Comparison of ENCODE assay signal across 27 mouse cellular contexts in the genomic region with DNA sequence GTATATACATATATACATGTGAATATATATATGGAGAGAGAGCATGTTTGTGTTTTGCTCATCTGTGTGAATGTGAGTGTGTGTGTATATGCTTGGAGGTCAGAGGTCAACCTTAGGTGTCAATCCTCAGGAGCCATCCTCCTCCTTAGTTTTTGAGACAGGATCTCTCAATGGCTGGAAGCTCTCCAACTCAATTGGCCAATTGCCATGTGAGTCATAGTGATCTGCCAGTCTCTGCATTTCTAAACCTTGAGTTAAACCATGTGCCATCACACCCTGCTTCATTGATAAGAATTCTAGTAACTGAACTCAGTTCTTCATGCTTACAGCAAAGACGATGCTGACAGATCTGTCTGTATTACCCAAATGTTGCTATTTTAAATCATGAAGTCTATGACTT. TPM values are rescaled to one million over a fixed set of nuclear protein-coding genes. Genes with fewer than 3 reads are reported as not detected.
DNase-seq lines count a peak whose midpoint lies in the region; ATAC-seq and TF ChIP-seq lines count a peak whose summit lies in the region.
"Had no signal": no experiment of that assay in that cellular context is flagged by ENCODE, and none has a peak within 500 bp of the region (broad histone marks: within the 10 kb centered on the region; RNA-seq: fewer than 3 reads in every experiment).

No protein-coding gene starts in this region.

- H3K27me3 ChIP-seq in cerebellum, adult 2 months (ENCODE audit: control insufficient read depth, insufficient read depth, low read length) = no peaks in the 10 kb centered on the region
- no peaks in the 10 kb centered on the region for H3K27me3 ChIP-seq in liver, embryonic 11.5 days (replicated peaks; ENCODE audit: control insufficient read depth, insufficient read depth, low read length)
- H3K27me3 ChIP-seq: liver, embryonic 13.5 days; midbrain, embryonic 12.5 days; neural tube, embryonic 12.5 days; Patski had no signal

- TF ChIP-seq POLR2A in cerebellum, adult 2 months (IDR thresholded peaks at IDR 0.05; ENCODE audit: borderline replicate concordance, insufficient read depth, low read length) = no peak

- H3K4me3 ChIP-seq in cerebellum, adult 2 months (replicated peaks; ENCODE audit: insufficient read depth, low read depth, low read length) = no peak overlapping the region
- H3K4me3 ChIP-seq in liver, embryonic 11.5 days (ENCODE audit: low read depth, low read length) = no peak overlapping the region
- H3K4me3 ChIP-seq: erythroblast, embryonic 14.5 days; heart, adult 2 months; layer of hippocampus, adult 2 months; liver, embryonic 13.5 days; midbrain, embryonic 12.5 days; neural tube, embryonic 12.5 days had no signal

- ATAC-seq in liver, embryonic 11.5 days (replicated peaks; ENCODE audit: low FRiP score) = no peak
- ATAC-seq: forebrain, embryonic 16.5 days; Patski had no signal

- intact Hi-C loops in left cerebral cortex, postnatal 14 days (cut with DNase I) = no loop called here

- WGBS in cerebellum, adult 2 months = 88% methylated on average over 1 of the region's 1 CpGs
- 79% methylated on average over 1 of the region's 1 CpGs for WGBS in liver, embryonic 11.5 days

- no peak overlapping the region for H3K4me2 ChIP-seq in liver, embryonic 11.5 days
- H3K4me2 ChIP-seq: liver, embryonic 13.5 days; midbrain, embryonic 12.5 days; neural tube, embryonic 12.5 days had no signal

- no peak overlapping the region for H3K9ac ChIP-seq in liver, embryonic 11.5 days (ENCODE audit: low read depth, low read length)
- H3K9ac ChIP-seq: liver, embryonic 13.5 days; midbrain, embryonic 12.5 days; neural tube, embryonic 12.5 days had no signal

- H3K4me1 ChIP-seq in cerebellum, adult 2 months (ENCODE audit: control insufficient read depth, insufficient read depth, low read length) = no peaks in the 10 kb centered on the region
- H3K4me1 ChIP-seq in liver, embryonic 11.5 days (replicated peaks; ENCODE audit: control insufficient read depth, insufficient read depth, low read length) = no peaks in the 10 kb centered on the region
- H3K4me1 ChIP-seq: liver, embryonic 13.5 days; midbrain, embryonic 12.5 days; neural tube, embryonic 12.5 days had no signal

- no peaks in the 10 kb centered on the region for H3K9me3 ChIP-seq in liver, embryonic 11.5 days (ENCODE audit: control insufficient read depth, low read length)
- H3K9me3 ChIP-seq: liver, embryonic 13.5 days; midbrain, embryonic 12.5 days; neural tube, embryonic 12.5 days had no signal

- H3K27ac ChIP-seq in cerebellum, adult 2 months (ENCODE audit: insufficient read depth, low read length) = no peak overlapping the region
- no peak overlapping the region for H3K27ac ChIP-seq in liver, embryonic 11.5 days (ENCODE audit: low read depth, low read length)
- H3K27ac ChIP-seq: heart, adult 2 months; layer of hippocampus, adult 2 months; liver, embryonic 13.5 days; midbrain, embryonic 12.5 days; neural tube, embryonic 12.5 days had no signal

- TF ChIP-seq CTCF in cerebellum, adult 2 months (IDR thresholded peaks at IDR 0.05; ENCODE audit: borderline replicate concordance, insufficient read depth, low read depth, low read length) = no peak

- no peaks in the 10 kb centered on the region for H3K36me3 ChIP-seq in liver, embryonic 11.5 days (ENCODE audit: control insufficient read depth, insufficient read depth, low read length)
- H3K36me3 ChIP-seq: liver, embryonic 13.5 days; midbrain, embryonic 12.5 days; neural tube, embryonic 12.5 days had no signal

- peak; percentile 15 to 60 for DNase-seq in cerebellum, postnatal 14 days
- no peak for DNase-seq in cerebellum, adult 2 months
- DNase-seq in left cerebral cortex, postnatal 14 days (ENCODE audit: low spot score in 2 of 2) = peak; percentile 9 to 11
- no peak for DNase-seq in left cerebral cortex, adult 18-20 months (ENCODE audit: low spot score in 2 of 2)
- peak; percentile 69 for DNase-seq in MN1 (ENCODE audit: low spot score)
- DNase-seq in adrenal gland, postnatal 25 days = peak; percentile 19
- DNase-seq in liver, embryonic 11.5 days (ENCODE audit: low spot score) = no peak
- no peak for DNase-seq in gastrocnemius, postnatal 25 days
- DNase-seq: cerebellum, adult 11-12 months; heart, adult 2 months; kidney, adult 11 months; kidney, postnatal 10 days; liver, embryonic 13.5 days; thymus, postnatal 14 days had no signal

RNA-seq across cellular contexts. Expression of gene Npy2r, which starts 50.8 kb away (rescaled TPM):
- 1.5 and 1.6 TPM in 2 replicates for polyA plus RNA-seq in cerebellum, adult 2 months (2012; rRNA removed)
- 1 to 10 TPM; 3.7 to 6.1 TPM for total RNA-seq in left cerebral cortex, postnatal 14 days (2021)
- 1 to 10 TPM; 5.2 to 6.3 TPM for total RNA-seq in left cerebral cortex, adult 18-20 months (2021)
- 7.7 and 10.9 TPM in 2 replicates for total RNA-seq in adrenal gland, postnatal 25 days (2021)
- 0.10 and 0.12 TPM in 2 replicates for polyA plus RNA-seq in liver, embryonic 11.5 days (2014; fragmentation: Nextera tagmentation; extraction: Ambion mirVana)
- total RNA-seq in gastrocnemius, postnatal 25 days (2021) = not detected
- total RNA-seq: common myeloid progenitor, adult 5-6 weeks; gastrocnemius, adult 18-20 months; heart, adult 2 months; megakaryocyte progenitor cell, adult 5-6 weeks had no signal
- polyA plus RNA-seq: C2C12; embryonic facial prominence, embryonic 11.5 days; erythroblast, embryonic 14.5 days; heart, postnatal 0 days; liver, embryonic 13.5 days; testis, adult 2 months had no signal

Comparison
In these comparisons a context has a peak if more than half of its experiments do, and no peak if none do; other contexts are left out.
1. DNase-seq: peak in cerebellum, postnatal 14 days (2 of 2), left cerebral cortex, postnatal 14 days (2 of 2), MN1 (single experiment) and adrenal gland, postnatal 25 days (single experiment); none in cerebellum, adult 2 months (0 of 2), left cerebral cortex, adult 18-20 months (0 of 2), liver, embryonic 11.5 days (single experiment) and gastrocnemius, postnatal 25 days (single experiment).